Mouse (Mus musculus) cerebral cortex, adult 2 months (tissue): ENCODE data around the gene Wnt6.

Experiments
- WGBS: fragments of 180-500 bp; shearing (Covaris S2); methylation state at CpG from one replicate; pipeline ENCODE4 v1.1.7; 2018; 5-methylcytosine and 5-hydroxymethylcytosine counted together

Gene Wnt6

GRCm38 (mm10) chr1:74806360-74807311 is 34.9 kb downstream of the Wnt6 start:
- 3% methylated on average over 38 of the region's 38 CpGs for WGBS

DNA sequence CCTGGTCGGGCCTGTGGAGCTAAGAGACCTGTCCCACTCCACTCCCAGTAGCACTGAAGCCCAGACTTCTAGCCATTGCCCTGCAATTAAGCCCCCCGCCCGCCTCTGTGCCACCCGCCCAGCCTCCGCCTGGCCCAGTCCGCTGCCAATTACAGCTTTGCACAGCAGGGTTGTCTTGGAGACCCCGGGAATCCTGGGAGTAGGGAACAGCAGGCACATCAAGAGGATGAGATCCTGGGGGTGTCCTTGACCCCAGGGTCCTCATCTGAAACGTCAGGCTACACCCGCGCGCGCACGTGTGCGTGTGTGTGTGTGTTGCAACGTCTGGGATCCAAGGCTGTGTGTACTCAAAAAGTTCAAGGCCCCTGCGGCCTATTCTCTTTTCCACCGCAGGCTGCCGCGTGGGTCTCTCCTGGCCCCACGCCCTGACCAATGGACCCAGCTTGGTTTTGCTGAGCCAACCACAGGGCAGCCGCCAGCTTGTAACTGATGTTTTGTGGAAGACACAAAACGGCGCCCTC is 35.9 kb downstream of the Wnt6 start:
- WGBS = 15% methylated on average over 23 of the region's 23 CpGs

GRCm38 (mm10) chr1:74808078-74808477 is 36.4 kb downstream of the Wnt6 start:
- WGBS = 2% methylated on average over 16 of the region's 16 CpGs

- 54% methylated on average over 10 of the region's 10 CpGs for WGBS
Observed at GRCm38 (mm10) chr1:74809007-74809406, 37.3 kb downstream of the Wnt6 start.

- WGBS = 68% methylated on average over 9 of the region's 9 CpGs
Observed at GRCm38 (mm10) chr1:74814931-74815647, 43.4 kb downstream of the Wnt6 start.

GRCm38 (mm10) chr1:74815965-74816364 is 44.3 kb downstream of the Wnt6 start:
- 70% methylated on average over 6 of the region's 6 CpGs for WGBS

- WGBS = 2% methylated on average over 38 of the region's 38 CpGs
Observed at GRCm38 (mm10) chr1:74816612-74817199, 45.0 kb downstream of the Wnt6 start.

GRCm38 (mm10) chr1:74817219-74817618 is 45.5 kb downstream of the Wnt6 start:
- 7% methylated on average over 14 of the region's 14 CpGs for WGBS

- 82% methylated on average over 1 of the region's 1 CpGs for WGBS
Observed at GRCm38 (mm10) chr1:74818509-74818908, 46.8 kb downstream of the Wnt6 start.

DNA sequence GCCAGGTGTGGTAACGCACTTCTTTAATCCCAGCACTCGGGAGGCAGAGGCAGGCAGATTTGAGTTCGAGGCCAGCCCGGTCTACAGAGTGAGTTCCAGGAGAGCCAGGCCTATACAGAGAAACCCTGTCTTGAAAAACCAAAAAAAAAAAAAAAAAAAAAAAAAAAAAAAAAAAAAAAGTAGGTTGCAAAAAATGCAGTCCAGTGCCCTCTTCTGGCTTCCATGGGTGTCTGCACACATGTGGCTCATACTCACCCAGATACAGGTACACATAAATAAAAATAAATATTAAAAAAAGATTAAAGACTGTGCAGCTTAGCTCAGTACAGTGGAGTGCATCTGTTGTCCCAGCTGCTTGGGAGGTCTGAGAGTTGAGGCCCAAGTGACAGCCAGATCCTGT is 51.9 kb downstream of the Wnt6 start:
- 90% methylated on average over 4 of the region's 4 CpGs for WGBS

DNA sequence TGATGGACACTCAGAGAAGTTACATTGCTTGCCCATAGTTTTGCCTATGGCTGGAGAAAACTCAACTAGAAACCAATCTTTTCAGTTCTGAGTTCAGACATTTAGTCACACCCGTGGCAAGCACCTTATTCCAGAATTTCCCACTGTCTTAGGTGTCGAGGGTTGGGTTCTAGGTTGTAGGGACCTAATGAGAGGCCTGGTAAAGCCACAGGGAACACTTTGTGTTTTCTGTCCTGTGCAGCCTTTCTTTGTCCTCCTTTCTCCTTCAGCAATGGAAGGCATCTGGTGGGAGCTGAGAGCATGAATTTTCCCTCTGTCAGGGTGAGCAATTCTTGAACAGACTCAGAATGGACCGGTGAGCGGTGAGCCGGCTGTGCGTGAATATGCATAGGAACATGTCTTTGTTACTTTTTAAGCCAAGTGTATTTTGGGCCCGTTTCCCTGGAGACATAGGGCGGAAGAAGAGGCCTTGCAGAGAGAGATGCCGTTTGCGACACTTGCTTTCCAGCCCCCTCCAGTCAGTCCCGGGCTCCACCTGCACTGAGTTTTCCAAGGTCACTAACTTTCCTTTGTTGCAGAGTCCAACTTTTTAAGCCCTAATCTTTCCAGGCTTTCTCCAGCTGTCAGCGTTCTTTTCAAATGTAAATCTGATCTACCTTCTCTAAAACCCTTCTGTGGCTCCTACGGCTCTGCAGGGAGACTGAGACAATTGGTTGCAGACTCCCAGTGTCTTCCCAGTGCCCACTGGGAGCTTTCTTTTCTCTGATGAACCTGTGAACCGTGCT is 53.0 kb downstream of the Wnt6 start:
- 13% methylated on average over 14 of the region's 14 CpGs for WGBS

DNA sequence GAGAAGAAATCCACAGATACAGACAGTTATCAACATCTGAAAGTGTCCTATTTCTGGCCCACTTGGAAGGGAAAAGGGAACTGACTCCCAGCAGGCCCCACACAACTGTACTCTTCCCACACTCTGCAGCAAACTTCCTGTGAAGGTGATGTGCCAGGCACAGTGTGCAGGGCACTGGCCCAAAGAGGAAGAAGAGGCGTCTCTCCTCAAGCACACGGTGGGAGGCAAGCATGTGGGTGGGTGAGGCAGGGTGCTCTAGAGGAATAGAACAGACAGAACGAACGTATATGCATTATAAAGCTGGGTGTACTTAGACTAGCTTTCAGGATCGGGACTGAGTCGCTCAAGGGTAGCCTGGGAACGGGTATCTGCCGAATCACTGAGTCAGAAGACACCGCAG is 58.4 kb downstream of the Wnt6 start:
- 48% methylated on average over 9 of the region's 9 CpGs for WGBS

DNA sequence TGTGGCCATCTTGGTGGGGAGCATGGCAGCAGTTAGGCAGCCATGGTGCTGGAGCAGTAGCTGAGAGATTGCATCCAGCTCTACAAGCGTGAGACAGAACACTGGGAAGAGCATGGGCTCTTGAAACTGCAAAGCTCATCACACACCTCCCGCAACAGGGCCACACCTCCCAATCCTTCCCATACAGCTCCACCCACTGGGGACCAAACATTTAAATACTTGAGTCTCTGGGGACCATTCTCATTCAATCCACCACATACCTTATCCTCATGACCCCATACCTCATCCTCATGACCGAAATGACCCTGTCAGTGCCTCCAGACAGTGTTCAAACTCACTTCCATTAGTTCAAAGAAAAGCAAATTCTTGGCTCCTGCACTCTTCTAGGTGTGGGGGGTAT is 61.6 kb downstream of the Wnt6 start:
- WGBS = 87% methylated on average over 3 of the region's 3 CpGs
